Mouse (Mus musculus) sigmoid colon, adult 10 weeks (tissue): ENCODE results near the gene Tbc1d13. TPM values are rescaled to one million over a fixed set of nuclear protein-coding genes. Genes with fewer than 3 reads are reported as not detected.

Source experiments
- polyA plus RNA-seq: library from polyadenylated mRNA; stranded (reverse); fragments of 350-450 nt; fragmentation: Illumina TruSeq; extraction: RNeasy Lipid Tissue Mini Kit (QIAGEN cat#74804); gene quantifications from one replicate; pipeline ENCODE4 v1.2.3, GENCODE M21; 2014; ENCODE audit warnings: low read depth, low replicate concordance

The Tbc1d13 gene
- 19.5 TPM for polyA plus RNA-seq

GRCm38 (mm10) chr2:30133613-30134377, at the start of gene Tbc1d13:
TSS of gene Tbc1d13 (plus strand) at chr2:30133746.

GRCm38 (mm10) chr2:30093471-30094207, 39.9 kb upstream of the Tbc1d13 start, which contains the start of gene Zdhhc12:
TSS of gene Zdhhc12 (minus strand) at chr2:30093648.

DNA sequence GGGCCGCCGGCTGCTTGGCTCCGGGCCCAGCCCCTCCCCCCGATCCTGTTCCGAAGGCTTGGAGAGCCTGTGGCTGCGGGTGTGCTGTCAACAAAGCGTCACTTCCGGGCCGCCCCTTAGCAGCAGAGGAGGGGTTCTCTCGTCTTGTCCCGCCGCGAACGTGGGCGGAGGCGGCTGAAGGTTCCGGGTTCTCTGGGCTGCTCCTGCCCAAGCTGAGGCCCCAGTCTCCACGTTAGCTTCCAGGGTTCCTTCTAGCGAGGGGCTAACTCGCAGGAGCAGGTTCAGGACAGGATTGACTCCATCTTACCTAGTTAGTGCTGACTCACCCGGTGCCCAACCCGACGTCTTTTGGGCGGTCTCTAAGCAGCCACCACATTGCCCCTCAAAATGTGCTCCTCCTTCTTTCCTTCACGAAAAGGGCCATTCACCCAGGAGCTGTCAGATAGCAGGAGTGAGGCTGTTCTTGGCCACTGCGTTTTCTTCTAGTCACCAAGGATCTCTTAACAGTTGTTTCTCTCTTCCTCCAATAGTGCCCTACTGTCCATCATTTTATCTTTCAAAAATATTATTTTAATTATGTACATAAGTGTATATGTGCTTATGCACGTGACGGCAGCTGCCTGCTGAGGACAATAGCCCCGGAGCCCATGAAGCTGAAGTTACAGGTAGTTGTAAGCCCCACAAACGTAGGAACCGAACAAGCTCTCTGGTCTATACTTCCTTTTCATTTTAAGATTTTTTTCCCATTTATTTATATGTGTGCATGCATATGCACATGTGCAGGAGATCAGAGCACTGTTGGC, 8.9 kb upstream of the Tbc1d13 start, which contains the start of gene Zer1:
Gene Zer1, minus strand, starts transcription at position 114 of the 803 bp plus-strand sequence.

DNA sequence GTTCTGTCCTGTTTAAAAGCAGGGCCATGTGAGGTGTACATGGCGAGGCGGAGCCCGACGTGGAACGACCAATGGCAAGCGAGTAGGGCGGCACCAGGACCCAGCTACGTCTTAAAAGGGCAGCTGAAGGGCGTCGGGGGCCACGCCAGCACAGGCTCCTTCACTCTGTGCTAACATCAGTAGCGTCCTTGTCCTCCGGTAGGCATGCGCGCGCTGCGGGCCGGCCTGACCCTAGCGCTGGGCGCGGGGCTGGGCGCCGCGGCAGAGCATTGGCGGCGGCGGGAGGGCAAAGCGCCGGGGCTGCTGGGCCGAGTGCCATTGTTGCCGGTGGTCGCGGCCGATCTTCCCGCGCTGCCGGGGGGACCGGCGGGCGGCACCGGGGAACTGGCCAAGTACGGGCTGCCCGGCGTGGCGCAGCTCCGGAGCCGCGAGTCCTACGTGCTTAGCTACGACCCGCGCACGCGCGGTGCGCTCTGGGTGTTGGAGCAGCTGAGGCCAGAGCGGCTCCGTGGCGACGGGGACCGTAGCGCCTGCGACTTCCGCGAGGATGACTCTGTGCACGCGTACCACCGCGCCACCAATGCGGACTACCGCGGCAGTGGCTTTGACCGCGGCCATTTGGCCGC, 37.9 kb downstream of the Tbc1d13 start, which contains the start of gene Endog:
Gene Endog, plus strand, starts transcription at position 123 of the 626 bp plus-strand sequence.

DNA sequence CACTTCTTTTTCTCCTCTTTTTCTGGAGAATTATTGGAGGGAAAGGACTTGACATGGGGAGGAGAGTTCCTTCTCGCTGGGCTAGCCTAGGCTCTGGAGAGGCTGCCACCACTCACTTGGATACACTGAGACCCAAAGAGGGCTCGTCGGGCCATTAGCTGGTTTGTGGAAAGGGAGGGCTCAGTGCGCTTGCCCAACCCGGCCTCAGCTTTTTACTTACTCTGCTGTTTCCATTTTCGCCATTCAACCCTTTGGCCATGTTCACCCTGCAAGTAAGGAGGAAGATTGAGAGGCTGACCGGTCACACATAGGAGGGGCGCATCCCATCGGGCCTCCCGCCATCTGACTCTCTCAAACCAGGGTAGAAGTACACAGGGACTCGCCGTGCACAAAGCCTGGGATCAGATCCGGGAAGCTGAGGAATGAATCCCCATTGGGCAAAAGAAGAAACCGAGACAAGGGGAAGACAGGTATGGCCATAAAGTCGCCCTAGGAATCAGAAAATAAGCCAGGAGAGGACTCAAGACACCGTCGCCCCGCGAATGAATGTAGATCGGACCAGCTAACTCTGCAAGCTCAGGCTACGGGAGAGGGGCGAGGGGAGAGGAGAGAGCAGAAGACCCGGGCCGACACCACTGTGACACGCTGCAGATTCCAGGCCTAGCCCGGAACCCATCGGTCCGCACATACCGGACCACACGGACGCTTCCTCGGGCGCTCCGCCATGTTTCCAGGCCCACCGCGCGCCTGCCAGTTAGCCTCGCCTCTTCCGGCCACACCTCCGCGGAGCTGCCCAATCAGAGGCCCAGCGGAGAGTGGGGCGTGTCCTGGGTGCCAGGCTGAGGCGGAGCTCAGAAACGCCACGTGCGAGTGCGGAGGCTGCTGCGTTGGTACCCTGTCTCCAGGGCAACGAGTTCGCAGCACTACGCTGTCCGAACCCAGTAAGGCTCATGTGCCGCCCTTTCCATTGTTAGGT, 44.4 kb downstream of the Tbc1d13 start, which contains the start of gene Spout1:
Gene Spout1, minus strand, starts transcription at position 760 of the 976 bp plus-strand sequence.

Other genes starting within 250 kb of the Tbc1d13 start
- 7.6 TPM for gene Odf2, start 244.5 kb upstream of the Tbc1d13 start, polyA plus RNA-seq
- 12.5 TPM for gene Gle1, start 198.3 kb upstream of the Tbc1d13 start, polyA plus RNA-seq
- 48.6 TPM for gene Sptan1, start 168.2 kb upstream of the Tbc1d13 start, polyA plus RNA-seq
- gene Wdr34, start 84.9 kb upstream of the Tbc1d13 start, polyA plus RNA-seq: not detected
- gene Set, start 76.4 kb upstream of the Tbc1d13 start, polyA plus RNA-seq: 311 TPM
- 0.22 TPM for gene Pkn3, start 56.1 kb upstream of the Tbc1d13 start, polyA plus RNA-seq
- 2.1 TPM for gene Zdhhc12, start 40.1 kb upstream of the Tbc1d13 start, polyA plus RNA-seq
- gene Zer1, start 9.2 kb upstream of the Tbc1d13 start, polyA plus RNA-seq: 5.2 TPM
- gene Endog, start 37.7 kb downstream of the Tbc1d13 start, polyA plus RNA-seq: not detected
- gene Spout1, start 44.7 kb downstream of the Tbc1d13 start, polyA plus RNA-seq: 0.54 TPM
- gene Kyat1, start 72.1 kb downstream of the Tbc1d13 start, polyA plus RNA-seq: 3.4 TPM
- 2.9 TPM for gene Lrrc8a, start 104.0 kb downstream of the Tbc1d13 start, polyA plus RNA-seq
- gene Gm28035, start 106.8 kb downstream of the Tbc1d13 start, polyA plus RNA-seq: 0.09 TPM
- 2.7 TPM for gene Phyhd1, start 132.5 kb downstream of the Tbc1d13 start, polyA plus RNA-seq
- gene Gm28038, start 147.3 kb downstream of the Tbc1d13 start, polyA plus RNA-seq: 4.4 TPM
- gene Dolk, start 152.6 kb downstream of the Tbc1d13 start, polyA plus RNA-seq: 6.0 TPM
- gene Nup188, start 152.7 kb downstream of the Tbc1d13 start, polyA plus RNA-seq: 9.2 TPM
- gene Sh3glb2, start 225.6 kb downstream of the Tbc1d13 start, polyA plus RNA-seq: 1.7 TPM
- 1.1 TPM for gene Miga2, start 230.5 kb downstream of the Tbc1d13 start, polyA plus RNA-seq